Mouse (Mus musculus) MEL (cell line): ENCODE measurements at regions not wholly inside any gene's neighbourhood (a gene's known extent, or its start where the extent isn't known, plus 50 kb on each side); places are given as distances from the start of the nearest gene placed in this dataset.

Experiments used
- DNase-seq: peaks from one replicate; pipeline ENCODE4 v3.0.0; 2011; ENCODE audit warnings: low read depth, low spot score
- H3K27ac ChIP-seq: 2 replicates; pipeline ENCODE4 v1.5.1; 2012; ENCODE audit warnings: low read depth, mild to moderate bottlenecking, control low read depth, low read length, moderate library complexity; ENCODE audit not compliant: control insufficient read depth
- H3K27me3 ChIP-seq, 2 experiments: fragments of 150-350 bp in 1 of 2; sonication (generic) in 1 of 2; 2 replicates each; pipeline ENCODE4 v1.6.1; 2012; ENCODE audit warnings: low read length in 2 of 2, mild to moderate bottlenecking in 2 of 2, improper control_type of control experiment in 1 of 2, moderate library complexity in 1 of 2; ENCODE audit not compliant: insufficient read depth in 2 of 2, control insufficient read depth in 1 of 2
- H3K36me3 ChIP-seq, 2 experiments: 2 replicates each; pipeline ENCODE4 v1.6.1; 2012 to 2014; ENCODE audit warnings: low read length in 2 of 2, improper control_type of control experiment in 1 of 2, inconsistent platforms in 1 of 2, mild to moderate bottlenecking in 1 of 2; ENCODE audit not compliant: insufficient read depth in 2 of 2, control insufficient read depth in 1 of 2
- H3K4me1 ChIP-seq, 2 experiments: fragments of 150-350 bp in 1 of 2; sonication (generic) in 1 of 2; 2 replicates each; pipeline ENCODE4 v1.6.1; 2012; ENCODE audit warnings: low read length in 2 of 2, improper control_type of control experiment in 1 of 2, mild to moderate bottlenecking in 1 of 2; ENCODE audit not compliant: insufficient read depth in 2 of 2, control insufficient read depth in 1 of 2
- H3K4me3 ChIP-seq, 2 experiments: fragments of 150-350 bp in 1 of 2; sonication (generic) in 1 of 2; 2 replicates each; pipeline ENCODE4 v1.5.1; 2012; ENCODE audit warnings: low read depth in 2 of 2, low read length in 2 of 2, mild to moderate bottlenecking in 2 of 2, moderate library complexity in 2 of 2, control low read depth in 1 of 2, improper control_type of control experiment in 1 of 2; ENCODE audit not compliant: control insufficient read depth in 1 of 2, insufficient read depth in 1 of 2
- H3K79me2 ChIP-seq: 2 replicates; pipeline ENCODE4 v1.6.1; 2012; ENCODE audit warnings: mild to moderate bottlenecking, low read length, moderate library complexity; ENCODE audit not compliant: control insufficient read depth, poor library complexity, insufficient read depth
- H3K9ac ChIP-seq: 2 replicates; pipeline ENCODE4 v1.6.1; 2012; ENCODE audit warnings: low read depth, mild to moderate bottlenecking, control low read depth, low read length, moderate library complexity; ENCODE audit not compliant: control insufficient read depth, poor library complexity, severe bottlenecking
- H3K9me3 ChIP-seq: fragments of 150-350 bp; sonication (generic); replicated peaks from 2 replicates; pipeline ENCODE4 v1.6.1; 2012; ENCODE audit warnings: mild to moderate bottlenecking, low read length, improper control_type of control experiment, moderate library complexity; ENCODE audit not compliant: insufficient read depth
- BHLHE40 ChIP-seq: IDR thresholded peaks from 2 replicates; pipeline ENCODE4 v1.6.1; 2012; ENCODE audit warnings: low read depth, mild to moderate bottlenecking, inconsistent platforms, low read length, improper control_type of control experiment, borderline replicate concordance
- EP300 ChIP-seq, 2 experiments: IDR thresholded peaks; 2 replicates each; pipeline ENCODE4 v1.6.1; 2011; ENCODE audit warnings: improper control_type of control experiment in 2 of 2, low read length in 2 of 2, low read depth in 1 of 2, mild to moderate bottlenecking in 1 of 2
- ETS1 ChIP-seq: IDR thresholded peaks from 2 replicates; pipeline ENCODE4 v1.6.1; 2012; ENCODE audit warnings: low read depth, mild to moderate bottlenecking, inconsistent platforms, low read length, improper control_type of control experiment, moderate library complexity
- GABPA ChIP-seq: IDR thresholded peaks from 2 replicates; pipeline ENCODE4 v1.6.1; 2012; ENCODE audit warnings: low read depth, mild to moderate bottlenecking, inconsistent platforms, low read length, improper control_type of control experiment, moderate library complexity
- HCFC1 ChIP-seq: IDR thresholded peaks from 2 replicates; pipeline ENCODE4 v1.6.1; 2012; ENCODE audit warnings: low read depth, mild to moderate bottlenecking, inconsistent platforms, low read length, improper control_type of control experiment, moderate library complexity
- KAT2A ChIP-seq: conservative IDR thresholded peaks from 2 replicates; pipeline ENCODE4 v1.6.1; 2012; ENCODE audit warnings: low read depth, low read length, improper control_type of control experiment, inconsistent platforms
- MXI1 ChIP-seq: IDR thresholded peaks from 2 replicates; pipeline ENCODE4 v1.6.1; 2011; ENCODE audit warnings: mild to moderate bottlenecking, low read depth, low read length, improper control_type of control experiment
- MYB ChIP-seq: IDR thresholded peaks from 2 replicates; pipeline ENCODE4 v1.6.1; 2011; ENCODE audit warnings: mild to moderate bottlenecking, low read depth, low read length, improper control_type of control experiment
- NELFE ChIP-seq: IDR thresholded peaks from 2 replicates; pipeline ENCODE4 v1.6.1; 2011; ENCODE audit warnings: low read depth, low read length, improper control_type of control experiment
- POLR2A ChIP-seq, 2 experiments: IDR thresholded peaks; 2 replicates each; pipeline ENCODE4 v1.6.1; 2011 to 2012; ENCODE audit warnings: low read length in 2 of 2, mild to moderate bottlenecking in 2 of 2, control low read depth in 1 of 2, improper control_type of control experiment in 1 of 2, low read depth in 1 of 2, moderate library complexity in 1 of 2; ENCODE audit not compliant: control insufficient read depth in 1 of 2, insufficient read depth in 1 of 2, poor library complexity in 1 of 2
- POLR2AphosphoS5 ChIP-seq: IDR thresholded peaks from 2 replicates; pipeline ENCODE4 v1.6.1; 2012; ENCODE audit warnings: low read depth, borderline replicate concordance, mild to moderate bottlenecking, inconsistent platforms, low read length, moderate library complexity, mixed read lengths
- RCOR1 ChIP-seq: IDR thresholded peaks from 2 replicates; pipeline ENCODE4 v1.6.1; 2012; ENCODE audit warnings: low read depth, mild to moderate bottlenecking, inconsistent platforms, low read length, improper control_type of control experiment
- SIN3A ChIP-seq: IDR thresholded peaks from 2 replicates; pipeline ENCODE4 v1.6.1; 2012; ENCODE audit warnings: low read length, improper control_type of control experiment, inconsistent platforms
- SMC3 ChIP-seq: IDR thresholded peaks from 2 replicates; pipeline ENCODE4 v1.6.1; 2011; ENCODE audit warnings: low read depth, low read length, improper control_type of control experiment
- TAL1 ChIP-seq: IDR thresholded peaks from 2 replicates; pipeline ENCODE4 v1.6.1; 2012; ENCODE audit warnings: mild to moderate bottlenecking, inconsistent platforms, low read length, moderate library complexity, mixed read lengths
- TCF12 ChIP-seq: IDR thresholded peaks from 2 replicates; pipeline ENCODE4 v1.6.1; 2014; ENCODE audit warnings: low read depth, mild to moderate bottlenecking, inconsistent platforms, low read length, improper control_type of control experiment, moderate library complexity
- UBTF ChIP-seq: IDR thresholded peaks from 2 replicates; pipeline ENCODE4 v1.6.1; 2012; ENCODE audit warnings: low read depth, mild to moderate bottlenecking, inconsistent platforms, low read length, improper control_type of control experiment, moderate library complexity, borderline replicate concordance; ENCODE audit not compliant: insufficient read depth
- USF1 ChIP-seq: IDR thresholded peaks from 2 replicates; pipeline ENCODE4 v1.6.1; 2014; ENCODE audit warnings: low read depth, mild to moderate bottlenecking, inconsistent platforms, low read length, improper control_type of control experiment, moderate library complexity
- ZC3H11A ChIP-seq: IDR thresholded peaks from 2 replicates; pipeline ENCODE4 v1.6.1; 2012; ENCODE audit warnings: low read depth, mild to moderate bottlenecking, inconsistent platforms, low read length, improper control_type of control experiment
- ZMIZ1 ChIP-seq: IDR thresholded peaks from 2 replicates; pipeline ENCODE4 v1.6.1; 2012; ENCODE audit warnings: low read depth, mild to moderate bottlenecking, inconsistent platforms, low read length, improper control_type of control experiment, moderate library complexity

GRCm38 (mm10) chr10:117530007-117530858 lies 99.1 kb upstream of the Cpm start:
- Histone ChIP-seq H3K27ac (no peak overlapping the region), H3K36me3 (no peaks in the 10 kb centered on the region), H3K9ac (no peak overlapping the region), H3K4me1 (no peaks in the 10 kb centered on the region), H3K27me3 (no peaks in the 10 kb centered on the region; a peak in 1 of 4 replicates), H3K4me3 (no peak overlapping the region), H3K79me2 (no peaks in the 10 kb centered on the region), H3K9me3 (no peaks in the 10 kb centered on the region)
- TF ChIP-seq HCFC1 (no peak), GABPA (no peak), UBTF (no peak), ETS1 (no peak), BHLHE40 (no peak), TCF12 (no peak), ZC3H11A (no peak), SIN3A (no peak), ZMIZ1 (no peak), POLR2A (IDR thresholded peaks at IDR 0.05; ENCODE audit: control insufficient read depth in 1 of 2, insufficient read depth in 1 of 2, low read depth in 1 of 2, low read length in 2 of 2, poor library complexity in 1 of 2) (no peak), EP300 (IDR thresholded peaks at IDR 0.05; ENCODE audit: low read depth in 1 of 2, low read length in 2 of 2) (no peak), MYB (no peak), TAL1 (no peak), KAT2A (no peak), MXI1 (no peak), SMC3 (no peak), NELFE (no peak), POLR2AphosphoS5 (no peak), RCOR1 (no peak)
- DNase-seq, result no peak

GRCm38 (mm10) chr10:117529269-117530006 lies 99.9 kb upstream of the Cpm start:
- Histone ChIP-seq H3K27me3 (no peaks in the 10 kb centered on the region; a peak in 1 of 4 replicates), H3K9ac (no peak overlapping the region), H3K36me3 (no peaks in the 10 kb centered on the region), H3K4me3 (no peak overlapping the region), H3K79me2 (no peaks in the 10 kb centered on the region), H3K4me1 (no peaks in the 10 kb centered on the region), H3K27ac (no peak overlapping the region), H3K9me3 (no peaks in the 10 kb centered on the region)
- DNase-seq, result no peak
- no peak for TF ChIP-seq USF1
